Mouse (Mus musculus): ENCODE data around the gene Tcf7l2. TPM values are rescaled to one million over a fixed set of nuclear protein-coding genes. Genes with fewer than 3 reads are reported as not detected.

Tcf7l2 gene
- polyA plus RNA-seq, 1 experiment = 45.3 TPM

- Histone ChIP-seq H3K27me3 (ENCODE audit: control insufficient read depth, insufficient read depth, low read length) (no peaks in the 10 kb centered on the region), H3K36me3 (ENCODE audit: control insufficient read depth, insufficient read depth, low read length) (peaks cover 24% of the 10 kb centered on the region), H3K4me1 (ENCODE audit: control insufficient read depth, insufficient read depth, insufficient read length, low read length) (peaks cover 3% of the 10 kb centered on the region; the same call in 1 of the 2 replicates), H3K4me3 (ENCODE audit: low read depth, low read length) (no peak overlapping the region), H3K27ac (ENCODE audit: insufficient read depth, low read depth, low read length) (no peak overlapping the region)
- WGBS = 65% methylated on average over 15 of the region's 15 CpGs
- TF ChIP-seq CTCF (IDR thresholded peaks at IDR 0.05; ENCODE audit: extremely low read depth, insufficient read length, insufficient replicate concordance, low read depth, low read length) = no peak
- no peak for TF ChIP-seq POLR2A (IDR thresholded peaks at IDR 0.05; ENCODE audit: low read depth, low read length)
Observed at GRCm38 (mm10) chr19:55815010-55815790, 73.6 kb downstream of the Tcf7l2 start.

GRCm38 (mm10) chr19:55816974-55817373, 75.4 kb downstream of the Tcf7l2 start:
- no peaks in the 10 kb centered on the region for H3K27me3 ChIP-seq (ENCODE audit: control insufficient read depth, insufficient read depth, low read length)
- no peak overlapping the region for H3K4me3 ChIP-seq (ENCODE audit: low read depth, low read length)
- H3K27ac ChIP-seq (ENCODE audit: insufficient read depth, low read depth, low read length) = no peak overlapping the region
- H3K4me1 ChIP-seq (ENCODE audit: control insufficient read depth, insufficient read depth, insufficient read length, low read length) = peaks cover 3% of the 10 kb centered on the region; the same call in 1 of the 2 replicates
- TF ChIP-seq POLR2A (IDR thresholded peaks at IDR 0.05; ENCODE audit: low read depth, low read length) = no peak
- no peak for TF ChIP-seq CTCF (IDR thresholded peaks at IDR 0.05; ENCODE audit: extremely low read depth, insufficient read length, insufficient replicate concordance, low read depth, low read length)
- WGBS = 89% methylated on average over 7 of the region's 7 CpGs
- peaks cover 31% of the 10 kb centered on the region for H3K36me3 ChIP-seq (ENCODE audit: control insufficient read depth, insufficient read depth, low read length)

- H3K27me3 ChIP-seq (ENCODE audit: control insufficient read depth, insufficient read depth, low read length) = no peaks in the 10 kb centered on the region
- no peak overlapping the region for H3K27ac ChIP-seq (ENCODE audit: insufficient read depth, low read depth, low read length)
- no peak for TF ChIP-seq POLR2A (IDR thresholded peaks at IDR 0.05; ENCODE audit: low read depth, low read length)
- no peak for TF ChIP-seq CTCF (IDR thresholded peaks at IDR 0.05; ENCODE audit: extremely low read depth, insufficient read length, insufficient replicate concordance, low read depth, low read length)
- H3K36me3 ChIP-seq (ENCODE audit: control insufficient read depth, insufficient read depth, low read length) = peaks cover 28% of the 10 kb centered on the region
- WGBS = 95% methylated on average over 7 of the region's 7 CpGs
- H3K4me3 ChIP-seq (ENCODE audit: low read depth, low read length) = no peak overlapping the region
- H3K4me1 ChIP-seq (ENCODE audit: control insufficient read depth, insufficient read depth, insufficient read length, low read length) = peaks cover 15% of the 10 kb centered on the region
Observed at GRCm38 (mm10) chr19:55820202-55820601, 78.6 kb downstream of the Tcf7l2 start.

GRCm38 (mm10) chr19:55825001-55825827, 83.6 kb downstream of the Tcf7l2 start:
- 0 out of 2 replicates have a peak overlapping the region, but pooled peaks have one; percentile 1 for H3K27ac ChIP-seq (ENCODE audit: insufficient read depth, low read depth, low read length)
- H3K27me3 ChIP-seq (ENCODE audit: control insufficient read depth, insufficient read depth, low read length) = no peaks in the 10 kb centered on the region
- no peak overlapping the region for H3K4me3 ChIP-seq (ENCODE audit: low read depth, low read length)
- H3K4me1 ChIP-seq (ENCODE audit: control insufficient read depth, insufficient read depth, insufficient read length, low read length) = peaks cover 39% of the 10 kb centered on the region
- H3K36me3 ChIP-seq (ENCODE audit: control insufficient read depth, insufficient read depth, low read length) = peaks cover 18% of the 10 kb centered on the region
- 31% methylated on average over 8 of the region's 8 CpGs for whole genome bisulfite sequencing
- TF ChIP-seq CTCF (IDR thresholded peaks at IDR 0.05; ENCODE audit: extremely low read depth, insufficient read length, insufficient replicate concordance, low read depth, low read length) (no peak), POLR2A (IDR thresholded peaks at IDR 0.05; ENCODE audit: low read depth, low read length) (no peak)

- Histone ChIP-seq H3K27ac (ENCODE audit: insufficient read depth, low read depth, low read length) (no peak overlapping the region), H3K4me3 (ENCODE audit: low read depth, low read length) (no peak overlapping the region), H3K36me3 (ENCODE audit: control insufficient read depth, insufficient read depth, low read length) (peaks cover 14% of the 10 kb centered on the region), H3K27me3 (ENCODE audit: control insufficient read depth, insufficient read depth, low read length) (no peaks in the 10 kb centered on the region), H3K4me1 (ENCODE audit: control insufficient read depth, insufficient read depth, insufficient read length, low read length) (peaks cover 39% of the 10 kb centered on the region)
- WGBS = 69% methylated on average over 10 of the region's 10 CpGs
- TF ChIP-seq POLR2A (IDR thresholded peaks at IDR 0.05; ENCODE audit: low read depth, low read length) (no peak), CTCF (IDR thresholded peaks at IDR 0.05; ENCODE audit: extremely low read depth, insufficient read length, insufficient replicate concordance, low read depth, low read length) (no peak)
Observed at GRCm38 (mm10) chr19:55825951-55826507, 84.4 kb downstream of the Tcf7l2 start.

- 44% methylated on average over 13 of the region's 13 CpGs for WGBS
Observed at GRCm38 (mm10) chr19:55827613-55828259, 86.1 kb downstream of the Tcf7l2 start.

More at GRCm38 (mm10) chr19:55827613-55828259, 86.1 kb downstream of the Tcf7l2 start:
- Histone ChIP-seq H3K27me3 (ENCODE audit: control insufficient read depth, insufficient read depth, low read length) (no peaks in the 10 kb centered on the region), H3K4me1 (ENCODE audit: control insufficient read depth, insufficient read depth, insufficient read length, low read length) (peaks cover 38% of the 10 kb centered on the region), H3K36me3 (ENCODE audit: control insufficient read depth, insufficient read depth, low read length) (peaks cover 18% of the 10 kb centered on the region), H3K27ac (ENCODE audit: insufficient read depth, low read depth, low read length) (peak overlapping the region; percentile 29; the same call in 1 of the 2 replicates), H3K4me3 (ENCODE audit: low read depth, low read length) (no peak overlapping the region)
- TF ChIP-seq POLR2A (IDR thresholded peaks at IDR 0.05; ENCODE audit: low read depth, low read length) (no peak), CTCF (IDR thresholded peaks at IDR 0.05; ENCODE audit: extremely low read depth, insufficient read length, insufficient replicate concordance, low read depth, low read length) (no peak)
